Mouse (Mus musculus) liver, adult 10 weeks (tissue): ENCODE data around the gene H2-M11. TPM values are rescaled to one million over a fixed set of nuclear protein-coding genes. Genes with fewer than 3 reads are reported as not detected.

ENCODE experiments used
- polyA plus RNA-seq: library from polyadenylated mRNA; stranded (reverse); fragments of 350-450 nt; fragmentation: Illumina TruSeq; extraction: RNeasy Lipid Tissue Mini Kit (QIAGEN cat#74804); gene quantifications from one replicate; pipeline ENCODE4 v1.2.3, GENCODE M21; 2014; ENCODE audit warnings: low read depth, low replicate concordance

Gene H2-M11
- not detected for polyA plus RNA-seq

DNA sequence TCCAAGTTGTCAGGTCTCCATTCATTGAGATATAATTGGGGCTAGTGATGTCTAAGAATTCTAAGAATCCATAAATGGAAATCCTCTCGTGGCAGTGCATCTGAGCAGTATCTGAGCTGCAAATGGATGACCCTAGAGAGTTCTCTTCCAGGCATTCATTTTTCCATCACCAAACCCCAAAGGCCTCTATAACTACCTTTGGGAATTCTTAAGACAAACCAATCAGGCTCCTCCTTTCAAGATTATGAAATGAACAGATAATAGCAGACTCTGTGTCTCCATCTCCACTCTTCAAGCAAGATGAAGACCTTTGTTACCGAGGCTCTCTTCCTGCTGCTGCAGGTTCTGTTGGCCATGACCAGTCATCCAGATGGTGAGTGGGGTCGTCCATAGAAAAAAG is at the start of gene H2-M11:
TSS of gene H2-M11 (plus strand) at position 301 of the 400 bp plus-strand sequence.

Other genes starting within 250 kb of the H2-M11 start
- not detected for gene H2-M10.1, start 220.9 kb upstream of the H2-M11 start, polyA plus RNA-seq
- gene H2-M10.3, start 178.7 kb upstream of the H2-M11 start, polyA plus RNA-seq, result not detected
- not detected for gene H2-M10.4, start 84.7 kb upstream of the H2-M11 start, polyA plus RNA-seq
- gene H2-M9, start 95.6 kb downstream of the H2-M11 start, polyA plus RNA-seq, result not detected
- gene H2-M1, start 125.1 kb downstream of the H2-M11 start, polyA plus RNA-seq, result not detected
- not detected for gene H2-M10.5, start 225.8 kb downstream of the H2-M11 start, polyA plus RNA-seq